19 mouse cellular contexts compared by ENCODE assay signal in genomic region chr1:140266643-140267286, GRCm38 (mm10). TPM values are rescaled to one million over a fixed set of nuclear protein-coding genes. Genes with fewer than 3 reads are reported as not detected.
A peak's percentile ranks its signal among the peaks of the same experiment; 100 is the strongest.
DNase-seq lines count a peak whose midpoint lies in the region; ATAC-seq and TF ChIP-seq lines count a peak whose summit lies in the region.
"Had no signal": no experiment of that assay in that cellular context is flagged by ENCODE, and none has a peak within 500 bp of the region (broad histone marks: within the 10 kb centered on the region; RNA-seq: fewer than 3 reads in every experiment).

No protein-coding gene starts in this region.

- DNase-seq in heart, postnatal 4 days = no peak
- DNase-seq in heart, postnatal 0 days (ENCODE audit: low spot score) = no peak
- no peak for DNase-seq in heart, postnatal 36 days
- DNase-seq: adrenal gland, postnatal 14 days; cerebellum, adult 11-12 months; cerebellum, adult 9-11 months; cerebellum, postnatal 36 days; gastrocnemius, postnatal 14 days; kidney, adult 2 months had no signal

- WGBS in heart, embryonic 11.5 days (ENCODE audit: insufficient replicate concordance) = 60% methylated on average over 8 of the region's 8 CpGs
- 48% methylated on average over 8 of the region's 8 CpGs for WGBS in heart, postnatal 0 days
- 30% methylated on average over 8 of the region's 8 CpGs for WGBS in neural tube, embryonic 12.5 days
- 30% methylated on average over 8 of the region's 8 CpGs for WGBS in neural tube, embryonic 15.5 days
- WGBS in intestine, postnatal 0 days = 32% methylated on average over 8 of the region's 8 CpGs

- no peak overlapping the region for H3K9ac ChIP-seq in heart, embryonic 11.5 days (ENCODE audit: low read depth, low read length)
- no peak overlapping the region for H3K9ac ChIP-seq in heart, postnatal 0 days (replicated peaks; ENCODE audit: low read depth, low read length)
- no peak overlapping the region for H3K9ac ChIP-seq in neural tube, embryonic 12.5 days
- no peak overlapping the region for H3K9ac ChIP-seq in neural tube, embryonic 15.5 days (replicated peaks)
- no peak overlapping the region for H3K9ac ChIP-seq in intestine, postnatal 0 days (ENCODE audit: low read depth, low read length)
- H3K9ac ChIP-seq: embryonic facial prominence, embryonic 13.5 days; forebrain, embryonic 12.5 days; hindbrain, embryonic 15.5 days had no signal

- H3K27ac ChIP-seq in heart, embryonic 11.5 days (ENCODE audit: low read depth, low read length) = peak overlapping the region; percentile 10
- 0 out of 2 replicates have a peak overlapping the region, but pooled peaks have one; percentile 8 for H3K27ac ChIP-seq in heart, postnatal 0 days (ENCODE audit: low read depth)
- H3K27ac ChIP-seq in neural tube, embryonic 12.5 days = no peak overlapping the region
- H3K27ac ChIP-seq in neural tube, embryonic 15.5 days (replicated peaks) = no peak overlapping the region
- H3K27ac ChIP-seq in intestine, postnatal 0 days (ENCODE audit: low read depth, low read length) = no peak overlapping the region
- H3K27ac ChIP-seq: embryonic facial prominence, embryonic 13.5 days; forebrain, embryonic 12.5 days; hindbrain, embryonic 15.5 days had no signal

- no peaks in the 10 kb centered on the region for H3K36me3 ChIP-seq in heart, embryonic 11.5 days (ENCODE audit: control insufficient read depth, insufficient read depth, low read length)
- no peaks in the 10 kb centered on the region for H3K36me3 ChIP-seq in heart, postnatal 0 days (replicated peaks; ENCODE audit: control insufficient read depth, insufficient read depth, low read length)
- H3K36me3 ChIP-seq in neural tube, embryonic 12.5 days = no peaks in the 10 kb centered on the region
- no peaks in the 10 kb centered on the region for H3K36me3 ChIP-seq in neural tube, embryonic 15.5 days
- H3K36me3 ChIP-seq in intestine, postnatal 0 days (ENCODE audit: control insufficient read depth, insufficient read depth) = no peaks in the 10 kb centered on the region
- H3K36me3 ChIP-seq: embryonic facial prominence, embryonic 13.5 days; forebrain, embryonic 12.5 days; hindbrain, embryonic 15.5 days had no signal

- peaks cover 3% of the 10 kb centered on the region; the same call in 1 of the 2 replicates for H3K4me1 ChIP-seq in heart, embryonic 11.5 days (ENCODE audit: control insufficient read depth, insufficient read depth, low read length)
- H3K4me1 ChIP-seq in heart, postnatal 0 days (ENCODE audit: control insufficient read depth, insufficient read depth) = 0 out of 2 replicates have a peak, but pooled peaks cover 4% of the 10 kb centered on the region
- no peaks in the 10 kb centered on the region for H3K4me1 ChIP-seq in neural tube, embryonic 12.5 days
- H3K4me1 ChIP-seq in neural tube, embryonic 15.5 days = no peaks in the 10 kb centered on the region
- H3K4me1 ChIP-seq in intestine, postnatal 0 days (replicated peaks; ENCODE audit: control insufficient read depth, insufficient read depth, low read length) = no peaks in the 10 kb centered on the region; the same call in 1 of the 2 replicates
- H3K4me1 ChIP-seq: embryonic facial prominence, embryonic 13.5 days; forebrain, embryonic 12.5 days; hindbrain, embryonic 15.5 days had no signal

- H3K9me3 ChIP-seq in heart, embryonic 11.5 days (replicated peaks; ENCODE audit: control insufficient read depth, low read length) = no peaks in the 10 kb centered on the region
- H3K9me3 ChIP-seq in heart, postnatal 0 days (replicated peaks; ENCODE audit: control insufficient read depth, low read length) = no peaks in the 10 kb centered on the region
- no peaks in the 10 kb centered on the region for H3K9me3 ChIP-seq in neural tube, embryonic 12.5 days
- H3K9me3 ChIP-seq in neural tube, embryonic 15.5 days (replicated peaks) = no peaks in the 10 kb centered on the region
- no peaks in the 10 kb centered on the region for H3K9me3 ChIP-seq in intestine, postnatal 0 days (ENCODE audit: control insufficient read depth)
- H3K9me3 ChIP-seq: embryonic facial prominence, embryonic 13.5 days; forebrain, embryonic 12.5 days; hindbrain, embryonic 15.5 days had no signal

- H3K4me2 ChIP-seq in heart, embryonic 11.5 days = no peak overlapping the region
- no peak overlapping the region for H3K4me2 ChIP-seq in heart, postnatal 0 days (ENCODE audit: low read depth, low read length)
- no peak overlapping the region for H3K4me2 ChIP-seq in neural tube, embryonic 12.5 days (replicated peaks)
- H3K4me2 ChIP-seq in neural tube, embryonic 15.5 days = no peak overlapping the region
- peak overlapping the region; percentile 24 for H3K4me2 ChIP-seq in intestine, postnatal 0 days (replicated peaks; ENCODE audit: low read depth)
- H3K4me2 ChIP-seq: embryonic facial prominence, embryonic 13.5 days; forebrain, embryonic 12.5 days; hindbrain, embryonic 15.5 days had no signal

- intact Hi-C loops in heart, postnatal 36 days (cut with DNase I) = no loop called here

- no peak for ATAC-seq in heart, embryonic 11.5 days (replicated peaks; ENCODE audit: insufficient number of reproducible peaks, low FRiP score, low TSS enrichment)
- ATAC-seq in heart, postnatal 0 days (ENCODE audit: insufficient read depth, low read depth) = no peak
- peak; percentile 44; the same call in 1 of the 2 replicates for ATAC-seq in neural tube, embryonic 12.5 days (ENCODE audit: low FRiP score, low read depth)
- ATAC-seq in neural tube, embryonic 15.5 days (ENCODE audit: low FRiP score) = no peak
- peak; percentile 76 for ATAC-seq in intestine, postnatal 0 days
- ATAC-seq: activated CD4-positive, CD25-positive, alpha-beta regulatory T cell, adult 4 months; Patski had no signal

- TF ChIP-seq CTCF in heart, postnatal 0 days (IDR thresholded peaks at IDR 0.05; ENCODE audit: low read depth) = no peak
- TF ChIP-seq CTCF in intestine, postnatal 0 days (IDR thresholded peaks at IDR 0.05; ENCODE audit: low read depth) = no peak

- H3K27me3 ChIP-seq in heart, embryonic 11.5 days (ENCODE audit: control insufficient read depth, insufficient read depth, low read length) = no peaks in the 10 kb centered on the region
- H3K27me3 ChIP-seq in heart, postnatal 0 days (ENCODE audit: control insufficient read depth, insufficient read depth, low read length) = no peaks in the 10 kb centered on the region
- no peaks in the 10 kb centered on the region for H3K27me3 ChIP-seq in neural tube, embryonic 12.5 days (replicated peaks)
- no peaks in the 10 kb centered on the region for H3K27me3 ChIP-seq in neural tube, embryonic 15.5 days (replicated peaks)
- H3K27me3 ChIP-seq in intestine, postnatal 0 days (replicated peaks; ENCODE audit: control insufficient read depth, insufficient read depth, low read length) = no peaks in the 10 kb centered on the region
- H3K27me3 ChIP-seq: CH12.LX; embryonic facial prominence, embryonic 13.5 days; forebrain, embryonic 12.5 days; hindbrain, embryonic 15.5 days; Patski had no signal

- no peak for TF ChIP-seq EP300 in heart, postnatal 0 days (IDR thresholded peaks at IDR 0.05; ENCODE audit: low read depth)

- H3K4me3 ChIP-seq in heart, embryonic 11.5 days (ENCODE audit: low read depth, low read length) = no peak overlapping the region
- H3K4me3 ChIP-seq in heart, postnatal 0 days (ENCODE audit: low read depth, low read length) = no peak overlapping the region
- H3K4me3 ChIP-seq in neural tube, embryonic 12.5 days = no peak overlapping the region
- no peak overlapping the region for H3K4me3 ChIP-seq in neural tube, embryonic 15.5 days (replicated peaks)
- no peak overlapping the region for H3K4me3 ChIP-seq in intestine, postnatal 0 days (ENCODE audit: low read depth, low read length)
- H3K4me3 ChIP-seq: embryonic facial prominence, embryonic 13.5 days; forebrain, embryonic 12.5 days; hindbrain, embryonic 15.5 days had no signal

RNA-seq across cellular contexts. Expression of gene Kcnt2, which starts 20.8 kb away (rescaled TPM):
- polyA plus RNA-seq in heart, embryonic 11.5 days (2014; fragmentation: Nextera tagmentation; extraction: Ambion mirVana) = 1.4 and 1.5 TPM in 2 replicates
- 1 to 10 TPM; 1.5 to 1.9 TPM for total RNA-seq in heart, postnatal 4 days (2021)
- 0.38 and 1.4 TPM in 2 replicates for total RNA-seq in heart, postnatal 0 days (2014; rRNA removed; ENCODE audit: low replicate concordance)
- polyA plus RNA-seq in heart, postnatal 0 days (2015; fragmentation: Nextera tagmentation; extraction: Ambion mirVana) = 0.42 and 0.59 TPM in 2 replicates
- 1 to 10 TPM; 3.5 to 4.0 TPM for total RNA-seq in heart, postnatal 36 days (2021)
- 2.2 and 2.3 TPM in 2 replicates for polyA plus RNA-seq in neural tube, embryonic 12.5 days (2016; fragmentation: Nextera tagmentation; extraction: Ambion mirVana)
- polyA plus RNA-seq in neural tube, embryonic 15.5 days (2015; fragmentation: Nextera tagmentation; extraction: Ambion mirVana) = 3.6 and 4.3 TPM in 2 replicates
- 0.60 and 0.63 TPM in 2 replicates for polyA plus RNA-seq in intestine, postnatal 0 days (2015; fragmentation: Nextera tagmentation; extraction: Ambion mirVana)
- total RNA-seq: CH12.LX had no signal
- polyA plus RNA-seq: activated CD4-positive, CD25-positive, alpha-beta regulatory T cell, adult 4 months; Patski had no signal

Comparison
In these comparisons a context has a peak if more than half of its experiments do, and no peak if none do; other contexts are left out.
1. ATAC-seq: peak in neural tube, embryonic 12.5 days (single experiment) and intestine, postnatal 0 days (single experiment); none in heart, embryonic 11.5 days (single experiment), heart, postnatal 0 days (single experiment) and neural tube, embryonic 15.5 days (single experiment).
2. H3K27ac ChIP-seq: peak in heart, embryonic 11.5 days (single experiment) and heart, postnatal 0 days (single experiment); none in neural tube, embryonic 12.5 days (single experiment), neural tube, embryonic 15.5 days (single experiment) and intestine, postnatal 0 days (single experiment).